Mouse (Mus musculus): ENCODE measurements around the gene Gm10912. TPM values are rescaled to one million over a fixed set of nuclear protein-coding genes. Genes with fewer than 3 reads are reported as not detected.
"Not testable (repeated sequence)": the region's sequence is repeated elsewhere in the genome, so short reads cannot be mapped to it uniquely, and the experiment has no call there.

Gene Gm10912
- polyA plus RNA-seq, 1 experiment: 0.15 TPM

- H3K36me3 ChIP-seq (ENCODE audit: control insufficient read depth, insufficient read depth, low read length): peaks cover 10% of the 10 kb centered on the region
- no peak overlapping the region for H3K4me3 ChIP-seq (ENCODE audit: low read depth, low read length)
- H3K4me1 ChIP-seq (ENCODE audit: control insufficient read depth, insufficient read depth, insufficient read length, low read length): no peaks in the 10 kb centered on the region
- TF ChIP-seq POLR2A (IDR thresholded peaks at IDR 0.05; ENCODE audit: low read depth, low read length) (no peak), CTCF (IDR thresholded peaks at IDR 0.05; ENCODE audit: extremely low read depth, insufficient read length, insufficient replicate concordance, low read depth, low read length) (no peak)
- 66% methylated on average over 2 of the region's 2 CpGs for WGBS
- no peak overlapping the region for H3K27ac ChIP-seq (ENCODE audit: insufficient read depth, low read depth, low read length)
- no peaks in the 10 kb centered on the region for H3K27me3 ChIP-seq (ENCODE audit: control insufficient read depth, insufficient read depth, low read length)
These were observed 1.5 kb upstream of the Gm10912 start for GRCm38 (mm10) chr2:104064152-104064551.

- H3K4me3 ChIP-seq (ENCODE audit: low read depth, low read length); H3K36me3 ChIP-seq (ENCODE audit: control insufficient read depth, insufficient read depth, low read length); H3K4me1 ChIP-seq (ENCODE audit: control insufficient read depth, insufficient read depth, insufficient read length, low read length); H3K27ac ChIP-seq (ENCODE audit: insufficient read depth, low read depth, low read length); H3K27me3 ChIP-seq (ENCODE audit: control insufficient read depth, insufficient read depth, low read length): not testable (repeated sequence)
- WGBS: 70% methylated on average over 7 of the region's 7 CpGs
These were observed 2.8 kb downstream of the Gm10912 start, which contains the start of gene Gm10799 for GRCm38 (mm10) chr2:104068450-104068849. Gene Gm10799 (minus strand): TSS chr2:104068550.

DNA sequence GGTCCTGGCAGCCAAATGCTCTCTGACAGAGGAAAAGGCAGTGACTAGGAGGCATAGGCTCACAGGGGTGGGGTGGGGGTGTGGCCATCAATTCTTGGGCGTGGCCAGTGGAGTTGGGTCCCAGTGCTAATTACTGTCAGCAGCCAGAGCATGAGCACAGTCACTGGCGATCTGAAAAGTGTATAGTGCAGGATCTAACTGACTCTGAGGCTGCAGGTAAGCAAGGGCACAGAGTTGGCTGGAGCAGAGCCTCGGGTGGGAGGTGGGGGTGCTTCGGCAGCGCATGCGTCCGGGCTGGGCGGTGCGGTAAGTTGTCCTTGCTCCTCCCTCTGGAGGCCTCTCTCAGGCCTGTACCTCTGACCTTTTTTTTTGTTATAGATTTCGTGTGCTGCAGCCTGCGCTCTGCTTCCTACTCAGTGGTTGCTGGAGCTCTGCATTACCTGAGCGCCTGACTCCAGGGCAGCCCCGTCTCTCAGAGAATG, 4.1 kb downstream of the Gm10912 start, which contains the start of gene Cd59b:
Gene Cd59b (plus strand): TSS at position 146 of the 482 bp plus-strand sequence.
- Histone ChIP-seq H3K36me3 (ENCODE audit: control insufficient read depth, insufficient read depth, low read length) (no peaks in the 10 kb centered on the region), H3K4me1 (ENCODE audit: control insufficient read depth, insufficient read depth, insufficient read length, low read length) (no peaks in the 10 kb centered on the region), H3K27me3 (ENCODE audit: control insufficient read depth, insufficient read depth, low read length) (no peaks in the 10 kb centered on the region), H3K4me3 (ENCODE audit: low read depth, low read length) (peak within 1 kb of the TSS; percentile 67), H3K27ac (ENCODE audit: insufficient read depth, low read depth, low read length) (no peak within 1 kb of the TSS)
- WGBS: 3% methylated on average over 13 of the region's 13 CpGs
- TF ChIP-seq POLR2A (IDR thresholded peaks at IDR 0.05; ENCODE audit: low read depth, low read length): no peak
- TF ChIP-seq CTCF (IDR thresholded peaks at IDR 0.05; ENCODE audit: extremely low read depth, insufficient read length, insufficient replicate concordance, low read depth, low read length): no peak

DNA sequence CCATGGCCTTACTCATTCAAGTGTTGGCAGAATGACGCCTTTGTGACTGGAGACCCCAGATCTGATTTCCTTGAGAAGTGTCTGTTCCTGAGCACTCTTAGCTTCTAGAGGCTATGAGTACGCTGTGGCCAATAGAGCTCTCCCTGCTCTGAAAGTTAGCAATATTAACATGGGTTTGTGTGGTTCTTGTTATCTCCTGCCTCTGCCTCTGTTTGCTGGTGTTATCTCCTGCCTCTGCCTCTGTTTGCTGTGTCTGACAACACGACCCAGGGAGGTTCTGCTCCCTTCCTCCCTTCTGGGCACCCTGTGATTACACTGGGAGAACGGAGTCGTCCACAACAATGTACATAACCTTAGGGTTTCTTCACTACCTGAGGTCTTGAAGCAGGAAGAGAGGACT, 12.7 kb downstream of the Gm10912 start:
- not testable (repeated sequence) for H3K27ac ChIP-seq (ENCODE audit: insufficient read depth, low read depth, low read length); H3K27me3 ChIP-seq (ENCODE audit: control insufficient read depth, insufficient read depth, low read length); H3K4me1 ChIP-seq (ENCODE audit: control insufficient read depth, insufficient read depth, insufficient read length, low read length); H3K4me3 ChIP-seq (ENCODE audit: low read depth, low read length); H3K36me3 ChIP-seq (ENCODE audit: control insufficient read depth, insufficient read depth, low read length)
- WGBS: 64% methylated on average over 5 of the region's 5 CpGs

DNA sequence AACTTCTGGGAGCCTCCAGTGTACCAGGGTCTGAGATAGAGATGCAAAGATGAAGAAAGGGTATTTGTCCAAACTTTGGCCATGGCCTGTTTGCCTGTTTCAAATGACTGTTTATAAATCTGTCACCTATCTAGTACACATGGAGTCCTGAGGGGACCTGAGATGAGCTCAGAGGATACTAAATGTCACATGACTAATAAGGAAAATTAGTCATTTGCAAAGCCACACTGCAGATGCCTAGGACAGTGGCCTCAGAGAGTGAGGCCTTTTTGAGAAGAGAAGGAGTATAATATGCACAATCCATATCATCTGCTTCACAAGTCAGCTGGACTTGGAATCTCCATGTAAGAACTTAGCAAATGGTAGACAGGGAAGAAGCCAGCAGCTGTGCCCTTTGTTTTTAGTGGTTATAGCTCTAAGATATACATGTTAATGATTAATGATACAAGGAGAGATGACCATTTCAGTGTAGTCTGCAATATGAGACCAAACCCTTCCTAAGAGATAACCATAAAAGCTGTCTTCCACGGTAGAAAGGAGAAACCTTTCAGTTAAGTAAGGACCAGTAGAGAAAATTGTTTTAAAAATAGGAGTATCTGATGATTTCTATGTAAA, 15.9 kb downstream of the Gm10912 start:
- not testable (repeated sequence) for H3K27ac ChIP-seq (ENCODE audit: insufficient read depth, low read depth, low read length); H3K27me3 ChIP-seq (ENCODE audit: control insufficient read depth, insufficient read depth, low read length); H3K36me3 ChIP-seq (ENCODE audit: control insufficient read depth, insufficient read depth, low read length); H3K4me1 ChIP-seq (ENCODE audit: control insufficient read depth, insufficient read depth, insufficient read length, low read length); H3K4me3 ChIP-seq (ENCODE audit: low read depth, low read length)
- WGBS: no CpG with 5 or more reads among the region's 1 CpGs

DNA sequence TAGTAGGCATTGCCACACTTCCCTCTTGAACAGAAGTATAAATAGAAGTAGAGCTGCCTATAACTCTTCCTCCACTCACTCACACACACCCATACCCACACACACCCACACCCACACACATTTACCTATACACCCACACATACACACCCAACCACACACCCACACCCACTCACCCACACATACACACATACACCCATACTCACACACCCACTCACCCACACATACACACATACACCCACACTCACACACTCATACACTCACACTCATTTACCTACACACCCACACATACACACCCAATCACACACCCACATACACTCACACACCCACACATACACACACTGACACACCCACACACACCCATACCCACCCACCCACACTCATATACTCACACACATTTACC, 16.8 kb downstream of the Gm10912 start:
- Histone ChIP-seq H3K36me3 (ENCODE audit: control insufficient read depth, insufficient read depth, low read length) (no peaks in the 10 kb centered on the region), H3K27ac (ENCODE audit: insufficient read depth, low read depth, low read length) (no peak overlapping the region), H3K4me3 (ENCODE audit: low read depth, low read length) (no peak overlapping the region), H3K4me1 (ENCODE audit: control insufficient read depth, insufficient read depth, insufficient read length, low read length) (no peaks in the 10 kb centered on the region), H3K27me3 (ENCODE audit: control insufficient read depth, insufficient read depth, low read length) (no peaks in the 10 kb centered on the region)
- TF ChIP-seq POLR2A (IDR thresholded peaks at IDR 0.05; ENCODE audit: low read depth, low read length) (no peak), CTCF (IDR thresholded peaks at IDR 0.05; ENCODE audit: extremely low read depth, insufficient read length, insufficient replicate concordance, low read depth, low read length) (no peak)

DNA sequence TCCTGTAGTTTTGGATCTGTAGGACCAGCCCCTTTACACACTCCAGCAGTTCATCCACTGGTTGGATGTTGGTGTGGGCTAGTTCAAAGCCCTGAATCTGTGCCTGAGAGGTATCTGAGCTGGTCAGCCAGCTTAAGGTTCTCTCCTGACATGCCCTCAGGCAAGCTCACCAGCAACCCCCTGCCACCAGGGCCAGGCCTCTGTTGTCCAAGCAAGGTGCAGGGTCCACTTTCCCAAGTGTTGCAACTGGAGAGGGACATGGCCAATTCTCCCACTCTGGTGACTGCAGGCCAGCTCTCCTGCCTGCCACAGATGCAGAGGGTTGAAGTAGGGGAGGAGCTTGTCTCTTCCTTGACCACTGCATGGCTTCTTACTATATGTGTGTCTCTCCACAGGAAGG, 18.4 kb downstream of the Gm10912 start:
- not testable (repeated sequence) for H3K36me3 ChIP-seq (ENCODE audit: control insufficient read depth, insufficient read depth, low read length); H3K4me3 ChIP-seq (ENCODE audit: low read depth, low read length); H3K27me3 ChIP-seq (ENCODE audit: control insufficient read depth, insufficient read depth, low read length); H3K27ac ChIP-seq (ENCODE audit: insufficient read depth, low read depth, low read length); H3K4me1 ChIP-seq (ENCODE audit: control insufficient read depth, insufficient read depth, insufficient read length, low read length)

DNA sequence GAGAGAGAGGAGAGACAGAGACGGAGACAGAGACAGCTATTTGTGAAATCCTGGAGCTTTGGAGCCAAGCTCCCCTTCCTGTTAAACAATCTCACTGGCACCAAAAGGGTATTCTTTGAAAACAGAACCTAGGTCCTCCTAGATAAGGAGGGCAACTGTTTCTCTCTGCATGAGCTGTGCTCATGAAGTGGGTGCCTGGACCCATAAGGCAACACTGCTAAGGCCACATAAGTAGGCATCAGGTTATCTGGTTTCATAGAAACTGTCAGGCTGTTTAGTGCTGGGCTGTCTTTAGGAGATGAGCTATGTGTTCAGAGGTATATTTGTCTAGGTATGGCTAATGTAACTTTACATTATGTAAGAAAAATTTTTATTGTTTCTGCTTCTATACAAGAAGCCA, 21.9 kb downstream of the Gm10912 start:
- not testable (repeated sequence) for H3K36me3 ChIP-seq (ENCODE audit: control insufficient read depth, insufficient read depth, low read length); H3K4me1 ChIP-seq (ENCODE audit: control insufficient read depth, insufficient read depth, insufficient read length, low read length); H3K4me3 ChIP-seq (ENCODE audit: low read depth, low read length); H3K27me3 ChIP-seq (ENCODE audit: control insufficient read depth, insufficient read depth, low read length); H3K27ac ChIP-seq (ENCODE audit: insufficient read depth, low read depth, low read length)
- 89% methylated on average over 1 of the region's 1 CpGs for WGBS

All from small intestine, adult 2 months (tissue).